Mouse (Mus musculus) kidney, adult 2 months (tissue): Measurements from ENCODE around the gene Fam168a. TPM values are rescaled to one million over a fixed set of nuclear protein-coding genes. Genes with fewer than 3 reads are reported as not detected.

Source experiments
- DNase-seq: peaks from one replicate; pipeline ENCODE4 v3.0.0; 2021
- H3K27ac ChIP-seq: fragments of 200-500 bp; 2 replicates; pipeline ENCODE4 v1.5.1; 2012; ENCODE audit warnings: low read depth, low read length, control low read depth, inconsistent platforms; ENCODE audit not compliant: insufficient read depth
- H3K27me3 ChIP-seq: fragments of 200-500 bp; replicated peaks from 2 replicates; pipeline ENCODE4 v1.6.1; 2012; ENCODE audit warnings: mild to moderate bottlenecking, moderate library complexity, low read length, inconsistent platforms; ENCODE audit not compliant: control insufficient read depth, insufficient read depth
- H3K36me3 ChIP-seq: fragments of 200-500 bp; 2 replicates; pipeline ENCODE4 v1.6.1; 2012; ENCODE audit warnings: mild to moderate bottlenecking, moderate library complexity, low read length, inconsistent platforms; ENCODE audit not compliant: control insufficient read depth, insufficient read depth
- H3K4me1 ChIP-seq: fragments of 200-500 bp; 2 replicates; pipeline ENCODE4 v1.6.1; 2011; ENCODE audit warnings: low read length; ENCODE audit not compliant: control insufficient read depth, insufficient read depth
- H3K4me3 ChIP-seq: fragments of 200-500 bp; 2 replicates; pipeline ENCODE4 v1.5.1; 2011; ENCODE audit warnings: mild to moderate bottlenecking, low read depth, low read length, control low read depth; ENCODE audit not compliant: insufficient read depth
- CTCF ChIP-seq: fragments of 200-500 bp; conservative IDR thresholded peaks from 2 replicates; pipeline ENCODE4 v1.5.1; 2011; ENCODE audit warnings: low read depth, mild to moderate bottlenecking, control low read depth, low read length, moderate library complexity, mixed read lengths; ENCODE audit not compliant: insufficient read depth, insufficient read length
- POLR2A ChIP-seq: fragments of 200-500 bp; IDR thresholded peaks from one replicate; pipeline ENCODE4 v1.6.1; 2011; ENCODE audit warnings: low read depth, low read length, control low read depth
- WGBS: fragments of 180-500 bp; shearing (Covaris S2); methylation state at CpG from one replicate; pipeline ENCODE4 v1.1.7; 2018; 5-methylcytosine and 5-hydroxymethylcytosine counted together
- polyA plus RNA-seq: library from polyadenylated mRNA; depleted of rRNA; stranded (reverse); fragments of >200 nt; gene quantifications from 2 replicates; pipeline ENCODE4 v1.2.3, GENCODE M21; 2012

Gene Fam168a
- polyA plus RNA-seq, 1 experiment, result 47.1 TPM

DNA sequence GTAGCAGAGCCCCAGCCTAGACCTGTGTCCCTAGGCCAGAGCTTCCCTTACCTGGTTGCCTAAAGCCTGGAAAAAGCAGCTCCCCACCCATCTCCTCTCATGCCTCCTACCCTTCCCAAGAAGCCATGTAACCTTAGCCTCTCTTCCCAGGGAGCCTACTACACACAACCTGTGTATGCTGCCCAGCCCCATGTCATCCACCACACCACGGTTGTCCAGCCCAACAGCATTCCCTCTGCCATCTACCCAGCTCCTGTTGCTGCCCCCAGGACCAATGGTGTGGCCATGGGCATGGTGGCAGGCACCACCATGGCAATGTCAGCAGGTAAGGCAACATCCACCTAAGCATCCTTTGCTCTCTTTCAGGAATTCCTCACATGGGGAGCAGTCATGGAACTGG, 127.4 kb downstream of the Fam168a start:
- Histone ChIP-seq H3K27me3 (no peaks in the 10 kb centered on the region), H3K36me3 (no peaks in the 10 kb centered on the region; the same call in 1 of the 2 replicates), H3K4me1 (no peaks in the 10 kb centered on the region), H3K4me3 (no peak overlapping the region), H3K27ac (no peak overlapping the region)
- WGBS, result 97% methylated on average over 1 of the region's 1 CpGs
- DNase-seq, result no peak
- TF ChIP-seq CTCF (no peak), POLR2A (no peak)

DNA sequence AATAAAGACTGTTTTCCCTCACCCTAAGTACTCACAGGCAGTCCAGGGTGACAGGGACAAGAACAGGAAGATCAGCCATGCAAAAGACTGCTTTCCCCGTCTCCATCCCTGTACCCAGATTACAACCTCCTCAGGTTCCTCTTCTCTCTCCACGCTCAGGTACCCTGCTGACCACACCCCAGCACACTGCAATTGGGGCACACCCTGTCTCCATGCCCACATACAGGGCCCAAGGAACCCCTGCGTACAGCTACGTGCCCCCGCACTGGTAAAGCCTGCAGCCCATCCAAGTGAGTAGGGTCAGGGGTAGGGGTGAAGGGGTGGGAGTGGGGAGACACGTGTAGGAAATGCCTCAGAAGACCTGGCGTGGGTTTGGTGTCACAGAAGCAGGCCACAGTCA, 128.7 kb downstream of the Fam168a start:
- no peaks in the 10 kb centered on the region for H3K4me1 ChIP-seq
- H3K36me3 ChIP-seq, result no peaks in the 10 kb centered on the region; the same call in 1 of the 2 replicates
- DNase-seq, result no peak
- 91% methylated on average over 7 of the region's 7 CpGs for WGBS
- TF ChIP-seq POLR2A (no peak), CTCF (no peak)
- H3K27me3 ChIP-seq, result no peaks in the 10 kb centered on the region
- H3K4me3 ChIP-seq, result no peak overlapping the region
- H3K27ac ChIP-seq, result no peak overlapping the region

DNA sequence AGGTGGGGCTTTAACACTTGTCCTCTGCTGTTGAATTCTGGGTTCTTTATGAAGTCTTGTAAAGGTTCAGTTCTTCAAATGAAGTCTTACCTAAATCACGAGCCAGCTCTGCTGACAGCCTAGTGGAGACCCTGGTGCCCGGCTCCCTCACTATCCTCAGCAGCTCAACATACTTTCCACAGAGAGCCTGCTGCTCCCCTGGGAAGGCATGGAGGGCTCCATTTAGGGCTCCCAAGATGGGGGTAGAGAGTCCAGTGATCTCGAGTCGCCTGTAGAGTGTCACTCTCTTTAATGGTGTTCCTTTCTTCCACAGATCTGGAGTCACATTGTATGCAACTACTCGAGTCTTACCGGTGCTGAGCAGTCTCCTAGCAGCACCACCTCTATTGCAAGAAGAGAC, 129.3 kb downstream of the Fam168a start:
- Histone ChIP-seq H3K36me3 (no peaks in the 10 kb centered on the region; the same call in 1 of the 2 replicates), H3K27ac (no peak overlapping the region), H3K27me3 (no peaks in the 10 kb centered on the region), H3K4me1 (no peaks in the 10 kb centered on the region), H3K4me3 (no peak overlapping the region)
- TF ChIP-seq POLR2A (no peak), CTCF (no peak)
- 89% methylated on average over 6 of the region's 6 CpGs for WGBS
- no peak for DNase-seq

DNA sequence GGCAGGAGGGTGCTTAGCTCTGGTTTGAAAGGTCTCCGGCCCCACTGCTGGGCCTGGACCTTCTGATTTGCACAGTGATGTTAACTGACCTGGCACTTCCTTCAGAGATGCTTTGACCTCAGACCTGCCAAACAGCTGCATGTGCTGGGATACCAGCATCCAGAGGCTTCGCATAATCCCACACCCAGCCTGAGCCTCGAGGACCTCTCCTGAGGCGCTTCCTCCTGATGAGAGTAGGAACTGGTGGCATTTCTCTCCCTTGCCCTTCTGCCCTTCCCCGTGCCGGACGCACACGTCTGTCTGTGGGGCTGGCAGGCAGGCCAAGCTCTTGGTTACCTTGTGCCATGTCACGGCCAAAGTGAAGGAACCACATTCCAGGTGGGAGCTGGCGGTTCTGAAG, 130.2 kb downstream of the Fam168a start:
- Histone ChIP-seq H3K27me3 (no peaks in the 10 kb centered on the region), H3K4me1 (no peaks in the 10 kb centered on the region), H3K27ac (no peak overlapping the region), H3K4me3 (no peak overlapping the region), H3K36me3 (no peaks in the 10 kb centered on the region; the same call in 1 of the 2 replicates)
- DNase-seq, result no peak
- TF ChIP-seq CTCF (no peak), POLR2A (no peak)
- WGBS, result 85% methylated on average over 10 of the region's 10 CpGs

DNA sequence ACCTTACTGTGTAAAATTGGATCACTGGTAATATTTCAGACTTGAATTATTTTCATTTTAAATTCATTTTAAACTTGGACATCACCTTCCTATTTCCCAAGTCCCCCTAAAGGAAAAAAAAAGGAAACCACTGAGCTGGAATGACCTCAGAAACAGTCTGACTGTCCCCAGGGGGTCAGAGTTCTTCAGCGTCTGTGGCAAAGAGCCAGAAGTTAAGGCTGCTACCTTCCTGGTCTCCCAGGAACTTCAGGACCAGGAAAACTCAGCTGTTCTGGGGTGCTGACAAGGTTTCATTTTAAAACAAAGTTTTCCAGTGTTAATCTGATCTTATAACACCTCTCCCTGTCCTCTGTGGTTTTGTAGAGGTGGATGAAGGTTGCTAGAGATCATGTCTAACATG, 131.3 kb downstream of the Fam168a start:
- Histone ChIP-seq H3K27me3 (no peaks in the 10 kb centered on the region), H3K4me3 (no peak overlapping the region), H3K36me3 (no peaks in the 10 kb centered on the region; the same call in 1 of the 2 replicates), H3K27ac (no peak overlapping the region), H3K4me1 (no peaks in the 10 kb centered on the region)
- peak; percentile 73 for DNase-seq
- TF ChIP-seq CTCF, result no peak
- no peak for TF ChIP-seq POLR2A
- WGBS, result 28% methylated on average over 1 of the region's 1 CpGs

DNA sequence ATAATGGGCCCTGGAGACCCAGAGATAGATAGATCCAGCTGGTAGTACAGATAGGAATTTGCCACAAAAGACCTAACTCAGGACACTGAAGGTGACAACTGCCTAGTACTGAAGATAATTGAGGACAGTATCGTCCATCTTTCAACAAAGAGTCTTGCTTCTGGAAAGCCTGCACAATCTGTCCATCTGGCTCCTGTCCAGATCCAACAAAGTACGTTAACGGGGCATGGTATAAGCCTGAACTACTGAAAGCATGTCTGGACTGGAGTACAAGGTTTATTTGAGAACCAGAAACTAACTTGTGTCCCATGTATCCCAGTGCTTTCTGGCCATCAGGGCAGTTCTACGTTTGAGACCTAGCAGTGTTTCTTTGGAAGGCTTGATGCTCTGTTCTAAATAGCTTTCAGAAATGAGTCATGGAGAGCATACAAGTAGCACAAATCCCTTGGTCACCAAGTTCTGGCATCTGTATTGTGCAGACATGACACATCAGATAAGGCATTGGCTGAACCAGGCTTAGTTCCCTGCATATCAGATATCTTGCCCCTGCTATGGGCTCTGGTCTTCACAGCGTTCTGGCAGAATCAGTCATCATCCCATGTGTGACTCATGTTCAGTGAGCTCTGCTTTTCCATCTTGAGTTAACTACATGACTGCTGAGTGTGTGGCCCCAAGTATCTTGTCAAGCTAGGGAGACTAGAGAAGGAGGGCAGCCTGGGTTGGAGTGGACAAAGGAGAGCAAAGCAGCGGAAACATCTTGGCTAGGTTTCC, 133.4 kb downstream of the Fam168a start:
- H3K4me3 ChIP-seq, result no peak overlapping the region
- no peaks in the 10 kb centered on the region for H3K27me3 ChIP-seq
- DNase-seq, result no peak
- H3K27ac ChIP-seq, result no peak overlapping the region
- H3K36me3 ChIP-seq, result no peaks in the 10 kb centered on the region; the same call in 1 of the 2 replicates
- WGBS, result 71% methylated on average over 6 of the region's 6 CpGs
- no peak for TF ChIP-seq POLR2A
- no peak for TF ChIP-seq CTCF
- H3K4me1 ChIP-seq, result no peaks in the 10 kb centered on the region

DNA sequence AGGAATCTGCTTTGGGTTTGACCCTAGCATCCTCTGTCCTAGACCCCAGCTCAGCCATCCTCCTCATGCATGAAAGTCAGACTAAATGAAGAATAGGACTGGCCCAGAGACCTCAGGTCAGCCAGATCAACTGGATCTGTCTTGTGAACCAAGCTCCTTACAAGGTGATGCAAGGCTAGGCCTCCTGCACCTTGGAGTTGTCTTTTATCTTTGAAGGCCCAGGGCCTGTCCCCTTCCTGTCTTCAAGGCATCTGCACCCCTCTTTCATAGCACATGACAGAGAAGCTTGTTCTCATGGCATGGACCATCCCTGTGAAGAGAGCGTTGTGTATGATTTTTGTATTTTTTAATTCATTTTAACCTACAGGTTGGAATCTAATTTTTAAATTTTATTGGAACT, 134.5 kb downstream of the Fam168a start:
- TF ChIP-seq POLR2A (no peak), CTCF (no peak)
- no peak for DNase-seq
- Histone ChIP-seq H3K4me1 (no peaks in the 10 kb centered on the region), H3K27me3 (no peaks in the 10 kb centered on the region), H3K27ac (no peak overlapping the region), H3K4me3 (no peak overlapping the region), H3K36me3 (no peaks in the 10 kb centered on the region; the same call in 1 of the 2 replicates)
- WGBS, result 94% methylated on average over 1 of the region's 1 CpGs
